ENCODE assay signal across 25 mouse cellular contexts in the genomic region with DNA sequence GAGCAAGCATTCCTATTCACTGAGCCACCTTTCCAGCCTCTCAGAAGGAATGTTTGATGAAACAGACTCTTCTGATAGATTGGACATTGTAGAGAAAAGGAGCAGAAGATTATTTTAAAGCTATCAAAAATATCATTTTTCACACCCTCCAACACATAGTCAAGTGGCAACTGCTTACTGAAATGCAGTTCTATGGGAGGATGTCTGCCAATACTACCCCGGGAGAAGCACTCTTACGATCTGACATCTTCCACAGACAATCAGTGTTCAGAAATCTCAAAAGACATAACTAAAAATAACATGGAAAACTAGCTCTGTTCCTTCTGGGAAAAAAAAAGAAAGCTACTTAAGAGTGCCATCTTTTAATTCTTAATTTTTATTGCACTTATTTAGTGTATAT.
A peak's percentile ranks its signal among the peaks of the same experiment; 100 is the strongest.
DNase-seq lines count a peak whose midpoint lies in the region; ATAC-seq lines count a peak whose summit lies in the region.
"Had no signal": no experiment of that assay in that cellular context is flagged by ENCODE, and none has a peak within 500 bp of the region (broad histone marks: within the 10 kb centered on the region; RNA-seq: fewer than 3 reads in every experiment).

No protein-coding gene starts in this region.

- no peaks in the 10 kb centered on the region for H3K27me3 ChIP-seq in heart, embryonic 13.5 days (replicated peaks)
- H3K27me3 ChIP-seq: embryonic facial prominence, embryonic 13.5 days; limb, embryonic 12.5 days; liver, embryonic 15.5 days had no signal

- no peak overlapping the region for H3K4me2 ChIP-seq in heart, embryonic 13.5 days
- H3K4me2 ChIP-seq: embryonic facial prominence, embryonic 13.5 days; hindbrain, embryonic 13.5 days; limb, embryonic 12.5 days; liver, embryonic 15.5 days; lung, embryonic 14.5 days had no signal

- peaks cover 65% of the 10 kb centered on the region for H3K4me1 ChIP-seq in heart, embryonic 13.5 days
- H3K4me1 ChIP-seq in brown adipose tissue, adult 24 weeks (ENCODE audit: control insufficient read depth, insufficient read depth, insufficient read length, low read length): peaks cover 14% of the 10 kb centered on the region; the same call in 1 of the 2 replicates
- H3K4me1 ChIP-seq: embryonic facial prominence, embryonic 13.5 days; hindbrain, embryonic 13.5 days; liver, embryonic 15.5 days had no signal

- H3K9me3 ChIP-seq in heart, embryonic 13.5 days: no peaks in the 10 kb centered on the region
- H3K9me3 ChIP-seq: embryonic facial prominence, embryonic 13.5 days; forebrain, embryonic 10.5 days; hindbrain, embryonic 13.5 days; limb, embryonic 12.5 days; liver, embryonic 15.5 days had no signal

- H3K4me3 ChIP-seq in heart, embryonic 13.5 days: no peak overlapping the region
- H3K4me3 ChIP-seq in brown adipose tissue, adult 24 weeks (ENCODE audit: insufficient read depth, low read depth, low read length): no peak overlapping the region
- H3K4me3 ChIP-seq: embryonic facial prominence, embryonic 13.5 days; forebrain, embryonic 10.5 days; hindbrain, embryonic 13.5 days; limb, embryonic 12.5 days; liver, embryonic 15.5 days had no signal

- ATAC-seq in frontal cortex, adult (ENCODE audit: low TSS enrichment): peak; percentile 35
- ATAC-seq in heart, embryonic 13.5 days (ENCODE audit: extremely low read depth, insufficient number of reproducible peaks, low FRiP score, low TSS enrichment): no peak
- ATAC-seq: intestine, embryonic 16.5 days had no signal

- peak overlapping the region; percentile 59; the same call in 1 of the 2 replicates for H3K9ac ChIP-seq in heart, embryonic 13.5 days
- H3K9ac ChIP-seq: embryonic facial prominence, embryonic 13.5 days; hindbrain, embryonic 13.5 days; limb, embryonic 12.5 days; liver, embryonic 15.5 days; lung, embryonic 14.5 days had no signal

- peak overlapping the region; percentile 98; the same call in 1 of the 2 replicates for H3K27ac ChIP-seq in heart, embryonic 13.5 days (replicated peaks)
- 0 out of 2 replicates have a peak overlapping the region, but pooled peaks have one; percentile 15 for H3K27ac ChIP-seq in brown adipose tissue, adult 24 weeks (replicated peaks; ENCODE audit: low read depth, low read length)
- H3K27ac ChIP-seq: embryonic facial prominence, embryonic 13.5 days; forebrain, embryonic 10.5 days; hindbrain, embryonic 13.5 days; kidney, postnatal 0 days; limb, embryonic 12.5 days; liver, embryonic 15.5 days had no signal

- WGBS in heart, embryonic 13.5 days: 49% methylated on average over 2 of the region's 2 CpGs

- no peaks in the 10 kb centered on the region for H3K36me3 ChIP-seq in heart, embryonic 13.5 days
- H3K36me3 ChIP-seq: embryonic facial prominence, embryonic 13.5 days; forebrain, embryonic 10.5 days; hindbrain, embryonic 13.5 days; limb, embryonic 12.5 days; liver, embryonic 15.5 days had no signal

- DNase-seq in frontal cortex, postnatal 14 days (ENCODE audit: low spot score in 2 of 2): no peak
- no peak for DNase-seq in heart, adult 9 months (ENCODE audit: low spot score in 2 of 2)
- peak; percentile 76 for DNase-seq in telencephalon, adult 2 months (ENCODE audit: low read depth, low spot score)
- DNase-seq: adrenal gland, postnatal 25 days; B cell, adult 2 months; cerebellum, adult 9-10 months; cerebellum, postnatal 36 days; gastrocnemius, postnatal 10 days; heart, postnatal 14 days; kidney, adult 8-10 months; kidney, postnatal 4 days; layer of hippocampus, adult 9-11 months; lung, embryonic 14.5 days; lung, postnatal 14 days; midbrain, embryonic 14.5 days had no signal
